Mouse (Mus musculus) urinary bladder, adult 2 months (tissue): ENCODE data around the gene Ppp1r11. TPM values are rescaled to one million over a fixed set of nuclear protein-coding genes. Genes with fewer than 3 reads are reported as not detected.

Source experiments
- DNase-seq: peaks from one replicate; pipeline ENCODE4 v3.0.0; 2022; ENCODE audit warnings: low spot score
- polyA plus RNA-seq: library from polyadenylated mRNA; depleted of rRNA; stranded (reverse); fragments of >200 nt; gene quantifications from 2 replicates; pipeline ENCODE4 v1.2.3, GENCODE M21; 2012

The Ppp1r11 gene
- polyA plus RNA-seq, 1 experiment, result 122 TPM

- DNase-seq, result no peak
These were observed 9.6 kb upstream of the Ppp1r11 start for GRCm38 (mm10) chr17:36961125-36961524.

GRCm38 (mm10) chr17:36958884-36959283, 7.3 kb upstream of the Ppp1r11 start:
- no peak for DNase-seq

GRCm38 (mm10) chr17:36957999-36958743, 6.6 kb upstream of the Ppp1r11 start, which contains the start of the genes Znrd1 and Znrd1as:
Gene Znrd1 (minus strand): TSS chr17:36958559.
Gene Znrd1as (plus strand): TSS chr17:36958592.
- peak; percentile 76 for DNase-seq

- no peak for DNase-seq
These were observed 1.5 kb upstream of the Ppp1r11 start for GRCm38 (mm10) chr17:36953062-36953461.

- no peak for DNase-seq
These were observed 1.1 kb upstream of the Ppp1r11 start for GRCm38 (mm10) chr17:36952631-36953030.

- no peak for DNase-seq
These were observed 2.3 kb downstream of the Ppp1r11 start for GRCm38 (mm10) chr17:36949265-36949664.

- DNase-seq, result no peak
These were observed 3.3 kb downstream of the Ppp1r11 start for GRCm38 (mm10) chr17:36948286-36948685.

- peak; percentile 34 for DNase-seq
These were observed 4.3 kb downstream of the Ppp1r11 start for GRCm38 (mm10) chr17:36947051-36947819.

GRCm38 (mm10) chr17:36944121-36944775, 7.3 kb downstream of the Ppp1r11 start:
- no peak for DNase-seq

GRCm38 (mm10) chr17:36943691-36944090, 7.8 kb downstream of the Ppp1r11 start:
- DNase-seq, result no peak

GRCm38 (mm10) chr17:36942791-36943471, 8.6 kb downstream of the Ppp1r11 start, which contains the start of gene Rnf39:
Gene Rnf39 (plus strand): TSS chr17:36942918.
- DNase-seq, result peak; percentile 72

GRCm38 (mm10) chr17:36942391-36942790, 9.2 kb downstream of the Ppp1r11 start:
- no peak for DNase-seq

GRCm38 (mm10) chr17:36938056-36938455, 13.5 kb downstream of the Ppp1r11 start:
- DNase-seq, result no peak

- no peak for DNase-seq
These were observed 19.7 kb downstream of the Ppp1r11 start for GRCm38 (mm10) chr17:36931806-36932205.

- no peak for DNase-seq
These were observed 20.4 kb downstream of the Ppp1r11 start for GRCm38 (mm10) chr17:36931130-36931529.

GRCm38 (mm10) chr17:36930233-36930632, 21.3 kb downstream of the Ppp1r11 start:
- DNase-seq, result no peak

- no peak for DNase-seq
These were observed 22.2 kb downstream of the Ppp1r11 start for GRCm38 (mm10) chr17:36929236-36929932.

GRCm38 (mm10) chr17:36927496-36928120, 23.9 kb downstream of the Ppp1r11 start:
- no peak for DNase-seq

GRCm38 (mm10) chr17:36923491-36923890, 28.1 kb downstream of the Ppp1r11 start:
- DNase-seq, result no peak

- DNase-seq, result no peak
These were observed 28.8 kb downstream of the Ppp1r11 start for GRCm38 (mm10) chr17:36922715-36923114.

- peak; percentile 35 for DNase-seq
These were observed 31.3 kb downstream of the Ppp1r11 start for GRCm38 (mm10) chr17:36920239-36920638.
